Mouse (Mus musculus) cerebellum, postnatal 10 days (tissue): Measurements from ENCODE around the gene Olfr1222.
"Not testable (repeated sequence)": the region's sequence is repeated elsewhere in the genome, so short reads cannot be mapped to it uniquely, and the experiment has no call there.

Experiments
- DNase-seq, 2 experiments: peaks; one replicate each; pipeline ENCODE4 v3.0.0; 2021; ENCODE audit warnings: mixed read lengths in 2 of 2

The Olfr1222 gene

GRCm38 (mm10) chr2:89132954-89133353 lies at the start of gene Olfr1222:
Gene Olfr1222 (minus strand): TSS chr2:89133054.
- no peak for DNase-seq

- no peak for DNase-seq
These were observed 41.7 kb upstream of the Olfr1222 start, which contains the start of gene Olfr1225 for GRCm38 (mm10) chr2:89174569-89174968. Gene Olfr1225 (minus strand): TSS chr2:89174669.

- not testable (repeated sequence) for DNase-seq
These were observed 31.9 kb upstream of the Olfr1222 start for GRCm38 (mm10) chr2:89164711-89165110.

GRCm38 (mm10) chr2:89163991-89164390 lies 31.1 kb upstream of the Olfr1222 start, which contains the start of gene Olfr1224-ps1:
Gene Olfr1224-ps1 (minus strand): TSS chr2:89164091.
- not testable (repeated sequence) for DNase-seq

- no peak for DNase-seq
These were observed 18.6 kb upstream of the Olfr1222 start, which contains the start of gene Olfr1223 for GRCm38 (mm10) chr2:89151460-89151859. Gene Olfr1223 (minus strand): TSS chr2:89151560.

- no peak for DNase-seq
These were observed 15.7 kb downstream of the Olfr1222 start, which contains the start of gene Olfr1221 for GRCm38 (mm10) chr2:89117183-89117582. Gene Olfr1221 (minus strand): TSS chr2:89117283.

- DNase-seq: no peak
These were observed 26.1 kb downstream of the Olfr1222 start, which contains the start of gene Olfr1220 for GRCm38 (mm10) chr2:89106735-89107134. Gene Olfr1220 (minus strand): TSS chr2:89106835.

- DNase-seq: no peak
These were observed 27.2 kb downstream of the Olfr1222 start for GRCm38 (mm10) chr2:89105651-89106050.

- no peak for DNase-seq
These were observed 39.0 kb downstream of the Olfr1222 start for GRCm38 (mm10) chr2:89093848-89094247.

GRCm38 (mm10) chr2:89083413-89083812 lies 49.4 kb downstream of the Olfr1222 start, which contains the start of gene Olfr1219:
Gene Olfr1219 (minus strand): TSS chr2:89083513.
- DNase-seq: no peak

- no peak for DNase-seq
These were observed 51.4 kb downstream of the Olfr1222 start for GRCm38 (mm10) chr2:89081487-89081886.
